Mouse (Mus musculus): ENCODE results near the gene Nek7.

DNA sequence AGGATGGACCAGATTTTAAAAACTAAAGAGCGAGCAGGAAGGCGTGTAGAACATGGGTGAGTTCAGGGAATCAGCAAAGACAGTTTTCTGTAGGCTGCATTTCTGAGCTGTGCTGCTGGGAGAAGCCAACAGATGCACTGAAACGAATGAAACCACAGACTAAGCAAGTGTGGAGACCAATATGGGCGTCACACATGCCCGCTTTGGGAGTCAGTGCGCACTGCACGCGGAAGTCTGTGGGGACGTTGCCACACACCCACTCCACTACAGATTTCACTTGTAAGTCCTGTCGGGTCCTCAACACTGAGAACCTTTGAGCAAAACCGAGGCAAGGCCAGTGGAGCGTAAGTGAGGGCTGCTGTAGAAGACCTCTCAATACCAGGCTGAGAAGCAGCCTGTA is 59.2 kb downstream of the Nek7 start:
- TF ChIP-seq CTCF (IDR thresholded peaks at IDR 0.05; ENCODE audit: control insufficient read depth, insufficient read depth, insufficient replicate concordance, low read depth, low read length) (no peak), POLR2A (IDR thresholded peaks at IDR 0.05; ENCODE audit: control insufficient read depth, low read depth, low read length) (no peak)

Data from testis, adult 2 months (tissue).